Mouse (Mus musculus): ENCODE data around the gene Ypel4.

- no peak for TF ChIP-seq CTCF (IDR thresholded peaks at IDR 0.05; ENCODE audit: control insufficient read depth, insufficient read depth, insufficient replicate concordance, low read depth, low read length)
- TF ChIP-seq POLR2A (IDR thresholded peaks at IDR 0.05; ENCODE audit: control insufficient read depth, low read depth, low read length) = no peak
These were observed 39.3 kb downstream of the Ypel4 start for GRCm38 (mm10) chr2:84773195-84773594.

All from testis, adult 2 months (tissue).